Mouse (Mus musculus) forebrain, embryonic 14.5 days (tissue): ENCODE results near the gene 3110009E18Rik. TPM values are rescaled to one million over a fixed set of nuclear protein-coding genes. Genes with fewer than 3 reads are reported as not detected.

ENCODE experiments used
- ATAC-seq: fragments of 200-750 bp; cut with Nextera tagmentation; 2 replicates; pipeline ENCODE4 v1.8.0; 2017; ENCODE audit warnings: mild to moderate bottlenecking, moderate library complexity
- DNase-seq: peaks from one replicate; pipeline ENCODE4 v3.0.0-alpha.2; 2015; ENCODE audit warnings: low spot score
- H3K27ac ChIP-seq: fragments of 300-500 bp; sonication (generic); 2 replicates; pipeline ENCODE4 v1.5.1; 2014; ENCODE audit warnings: low read depth, mild to moderate bottlenecking, control low read depth, low read length, moderate library complexity
- H3K27me3 ChIP-seq: fragments of 300-500 bp; sonication (generic); replicated peaks from 2 replicates; pipeline ENCODE4 v1.6.1; 2014; ENCODE audit warnings: low read length, control low read depth, mixed read lengths; ENCODE audit not compliant: control insufficient read depth, insufficient read depth
- H3K36me3 ChIP-seq: fragments of 300-500 bp; sonication (generic); 2 replicates; pipeline ENCODE4 v1.6.1; 2014; ENCODE audit warnings: low read length, control low read depth; ENCODE audit not compliant: control insufficient read depth, insufficient read depth
- H3K4me1 ChIP-seq: fragments of 300-500 bp; sonication (generic); 2 replicates; pipeline ENCODE4 v1.6.1; 2014; ENCODE audit warnings: antibody characterized with exemption, low read length, control low read depth; ENCODE audit not compliant: control insufficient read depth, insufficient read depth
- H3K4me2 ChIP-seq: fragments of 300-500 bp; sonication (generic); 2 replicates; pipeline ENCODE4 v1.6.1; 2014; ENCODE audit warnings: mild to moderate bottlenecking, control low read depth, low read length
- H3K4me3 ChIP-seq: fragments of 300-500 bp; sonication (generic); 2 replicates; pipeline ENCODE4 v1.5.1; 2014; ENCODE audit warnings: low read depth, low read length, control low read depth
- H3K9ac ChIP-seq: fragments of 300-500 bp; sonication (generic); 2 replicates; pipeline ENCODE4 v1.6.1; 2014; ENCODE audit warnings: mild to moderate bottlenecking, low read length, control low read depth, moderate library complexity
- H3K9me3 ChIP-seq: fragments of 300-500 bp; sonication (generic); replicated peaks from 2 replicates; pipeline ENCODE4 v1.6.1; 2016; ENCODE audit warnings: low read length, control low read depth, mixed read lengths; ENCODE audit not compliant: control insufficient read depth
- WGBS: fragments of 180-500 bp; shearing (Covaris S2); extraction: QIAGEN DNeasy Blood & Tissue Kit; methylation state at CpG from one replicate; pipeline ENCODE4 v1.1.7; 2014; 5-methylcytosine and 5-hydroxymethylcytosine counted together
- polyA plus RNA-seq: library from polyadenylated mRNA; unstranded; fragments of >200 nt; fragmentation: Nextera tagmentation; extraction: Ambion mirVana; gene quantifications from 2 replicates; pipeline ENCODE4 v1.2.1, GENCODE M21; 2014

Gene 3110009E18Rik
- polyA plus RNA-seq, 1 experiment from 2014 or later: 27.3 TPM

GRCm38 (mm10) chr1:120125471-120125870 is 4.5 kb downstream of the 3110009E18Rik start:
- 68% methylated on average over 6 of the region's 6 CpGs for WGBS
- Histone ChIP-seq H3K27ac (no peak overlapping the region), H3K27me3 (no peaks in the 10 kb centered on the region), H3K36me3 (no peaks in the 10 kb centered on the region), H3K4me3 (no peak overlapping the region), H3K9me3 (no peaks in the 10 kb centered on the region), H3K4me2 (no peak overlapping the region), H3K4me1 (no peaks in the 10 kb centered on the region), H3K9ac (no peak overlapping the region)
- ATAC-seq (no peak), DNase-seq (no peak)

- DNase-seq (no peak), ATAC-seq (no peak)
- Histone ChIP-seq H3K4me2 (no peak overlapping the region), H3K27ac (no peak overlapping the region), H3K36me3 (no peaks in the 10 kb centered on the region), H3K9ac (no peak overlapping the region), H3K27me3 (no peaks in the 10 kb centered on the region), H3K4me1 (no peaks in the 10 kb centered on the region), H3K9me3 (no peaks in the 10 kb centered on the region), H3K4me3 (no peak overlapping the region)
- 71% methylated on average over 9 of the region's 9 CpGs for WGBS
These were observed 5.3 kb downstream of the 3110009E18Rik start for GRCm38 (mm10) chr1:120126318-120126717.

GRCm38 (mm10) chr1:120132376-120132775 is 11.4 kb downstream of the 3110009E18Rik start:
- H3K27ac ChIP-seq: no peak overlapping the region
- no peak for DNase-seq
- no peak overlapping the region for H3K4me2 ChIP-seq
- WGBS: 87% methylated on average over 1 of the region's 1 CpGs
- no peak for ATAC-seq
- no peaks in the 10 kb centered on the region for H3K4me1 ChIP-seq
- H3K9ac ChIP-seq: no peak overlapping the region
- no peaks in the 10 kb centered on the region for H3K36me3 ChIP-seq
- no peaks in the 10 kb centered on the region for H3K27me3 ChIP-seq
- H3K4me3 ChIP-seq: no peak overlapping the region
- H3K9me3 ChIP-seq: no peaks in the 10 kb centered on the region; the same call in 1 of the 2 replicates

- H3K36me3 ChIP-seq: no peaks in the 10 kb centered on the region
- H3K9me3 ChIP-seq: no peaks in the 10 kb centered on the region; the same call in 1 of the 2 replicates
- 85% methylated on average over 7 of the region's 7 CpGs for WGBS
- no peaks in the 10 kb centered on the region for H3K4me1 ChIP-seq
- no peak overlapping the region for H3K9ac ChIP-seq
- no peak for DNase-seq
- no peak overlapping the region for H3K4me2 ChIP-seq
- no peaks in the 10 kb centered on the region for H3K27me3 ChIP-seq
- no peak overlapping the region for H3K4me3 ChIP-seq
- ATAC-seq: no peak
- H3K27ac ChIP-seq: no peak overlapping the region
These were observed 15.2 kb downstream of the 3110009E18Rik start for GRCm38 (mm10) chr1:120135934-120136786.

GRCm38 (mm10) chr1:120138923-120139540 is 18.0 kb downstream of the 3110009E18Rik start:
- H3K9ac ChIP-seq: no peak overlapping the region
- no peak overlapping the region for H3K27ac ChIP-seq
- peaks cover 9% of the 10 kb centered on the region; the same call in 1 of the 2 replicates for H3K4me1 ChIP-seq
- no peak overlapping the region for H3K4me3 ChIP-seq
- H3K27me3 ChIP-seq: no peaks in the 10 kb centered on the region
- WGBS: 9% methylated on average over 7 of the region's 7 CpGs
- H3K36me3 ChIP-seq: no peaks in the 10 kb centered on the region
- H3K9me3 ChIP-seq: no peaks in the 10 kb centered on the region
- ATAC-seq (peak; percentile 27; the same call in 1 of the 2 replicates), DNase-seq (peak; percentile 39)
- H3K4me2 ChIP-seq: no peak overlapping the region

GRCm38 (mm10) chr1:120140144-120140693 is 19.2 kb downstream of the 3110009E18Rik start:
- H3K4me1 ChIP-seq: peaks cover 9% of the 10 kb centered on the region; the same call in 1 of the 2 replicates
- no peak overlapping the region for H3K27ac ChIP-seq
- H3K36me3 ChIP-seq: no peaks in the 10 kb centered on the region
- DNase-seq: no peak
- no peaks in the 10 kb centered on the region for H3K9me3 ChIP-seq
- H3K9ac ChIP-seq: no peak overlapping the region
- no peaks in the 10 kb centered on the region for H3K27me3 ChIP-seq
- no peak overlapping the region for H3K4me3 ChIP-seq
- WGBS: 93% methylated on average over 9 of the region's 9 CpGs
- H3K4me2 ChIP-seq: no peak overlapping the region
- no peak for ATAC-seq

- H3K27ac ChIP-seq: no peak overlapping the region
- ATAC-seq: peak; percentile 70
- no peak overlapping the region for H3K4me2 ChIP-seq
- no peak overlapping the region for H3K9ac ChIP-seq
- H3K4me3 ChIP-seq: no peak overlapping the region
- peak; percentile 77 for DNase-seq
- peaks cover 9% of the 10 kb centered on the region for H3K4me1 ChIP-seq
- WGBS: 46% methylated on average over 5 of the region's 5 CpGs
- H3K27me3 ChIP-seq: no peaks in the 10 kb centered on the region
- H3K36me3 ChIP-seq: no peaks in the 10 kb centered on the region
- H3K9me3 ChIP-seq: no peaks in the 10 kb centered on the region
These were observed 21.6 kb downstream of the 3110009E18Rik start for GRCm38 (mm10) chr1:120142551-120142950.

GRCm38 (mm10) chr1:120145527-120146216 is 24.7 kb downstream of the 3110009E18Rik start:
- no peaks in the 10 kb centered on the region for H3K9me3 ChIP-seq
- 70% methylated on average over 8 of the region's 8 CpGs for WGBS
- no peaks in the 10 kb centered on the region for H3K36me3 ChIP-seq
- H3K27me3 ChIP-seq: no peaks in the 10 kb centered on the region
- no peak for ATAC-seq
- H3K27ac ChIP-seq: no peak overlapping the region
- H3K9ac ChIP-seq: no peak overlapping the region
- peaks cover 9% of the 10 kb centered on the region for H3K4me1 ChIP-seq
- DNase-seq: peak; percentile 23
- H3K4me3 ChIP-seq: no peak overlapping the region
- H3K4me2 ChIP-seq: no peak overlapping the region
